Mouse (Mus musculus) regulatory T cell (primary cell): ENCODE measurements around the gene Serac1.

ENCODE experiments used
- in situ Hi-C: fragments of 300-600 bp; cut with MboI, MseI; formaldehyde crosslinking; loops from one replicate; pipeline ENCODE4 v1.15.1; 2025; ENCODE audit warnings: high pct_unique_total_duplicates

Gene Serac1

GRCm38 (mm10) chr17:6005638-6006471 is 73.7 kb downstream of the Serac1 start:
- in situ Hi-C loops = no loop called here

GRCm38 (mm10) chr17:6005246-6005637 is 74.3 kb downstream of the Serac1 start:
- in situ Hi-C loops = no loop called here

GRCm38 (mm10) chr17:6003661-6004060 is 75.9 kb downstream of the Serac1 start:
- in situ Hi-C loops = no loop called here

GRCm38 (mm10) chr17:6002563-6002962 is 77.0 kb downstream of the Serac1 start:
- in situ Hi-C loops = no loop called here

DNA sequence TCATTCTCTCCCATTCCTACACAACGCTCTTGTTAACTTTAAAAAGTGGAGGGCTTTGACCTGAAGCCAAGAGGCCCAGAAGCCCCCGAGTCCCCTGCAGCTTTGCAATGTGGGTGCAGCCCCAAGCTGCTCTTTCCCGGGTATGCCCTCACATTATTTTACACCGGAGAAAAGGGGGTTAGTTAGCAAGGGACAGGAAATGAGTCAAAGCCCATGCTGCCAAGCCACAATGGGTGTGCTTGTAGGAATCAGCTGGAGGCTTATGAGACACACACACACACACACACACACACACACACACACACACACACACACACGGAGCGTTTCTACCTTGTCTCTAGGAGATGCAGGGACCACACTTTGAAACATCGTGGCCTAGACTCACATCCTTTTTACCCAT is 77.7 kb downstream of the Serac1 start:
- in situ Hi-C loops = no loop called here

- in situ Hi-C loops = no loop called here
These were observed 78.2 kb downstream of the Serac1 start for GRCm38 (mm10) chr17:6001389-6001788.

DNA sequence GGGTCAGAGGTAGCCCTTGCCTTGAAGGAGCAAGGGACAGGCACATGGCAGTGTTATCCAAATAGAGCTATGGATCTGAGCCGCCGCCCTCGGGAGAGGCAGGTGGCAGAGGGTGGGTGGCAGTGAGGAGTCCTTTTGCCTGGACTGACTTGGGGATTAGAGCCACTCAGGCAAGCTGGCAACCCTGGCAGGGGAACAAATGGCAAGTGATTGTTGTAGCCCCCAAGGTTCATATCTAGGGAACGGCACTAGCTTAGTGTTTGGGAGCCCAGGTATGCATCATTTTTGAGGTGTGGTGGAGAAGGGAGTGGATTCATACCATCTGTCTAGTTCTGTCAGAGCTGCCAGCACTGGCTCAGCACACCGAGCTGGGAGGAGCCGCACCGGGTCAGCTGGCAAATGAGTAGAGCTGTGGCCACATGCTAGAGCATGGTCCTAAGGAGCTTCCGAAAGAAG is 78.6 kb downstream of the Serac1 start:
- in situ Hi-C loops = no loop called here

DNA sequence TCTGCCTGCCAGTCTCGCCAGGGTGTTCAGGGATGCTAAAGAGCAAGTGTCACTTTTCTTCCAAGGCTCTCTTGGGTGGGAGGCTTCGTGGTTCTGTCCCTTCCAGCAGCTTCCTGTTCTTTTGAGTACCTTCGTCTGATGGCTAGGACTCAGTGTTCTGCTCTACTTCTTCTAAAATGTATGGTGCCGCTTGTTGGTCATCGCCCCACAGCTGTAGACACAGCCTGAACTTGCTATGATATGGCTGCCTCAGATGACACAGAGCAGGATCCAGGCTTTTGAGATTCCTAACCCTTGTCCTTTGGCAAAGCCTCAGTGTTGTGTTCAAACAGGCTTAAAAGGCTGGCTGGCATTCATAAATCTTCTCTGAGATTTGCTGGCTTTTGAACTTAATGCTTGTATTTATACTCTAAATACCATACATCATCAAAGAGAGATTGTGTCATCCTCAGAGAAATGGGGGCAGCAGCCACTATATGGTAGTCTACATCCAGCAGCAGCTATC is 80.5 kb downstream of the Serac1 start:
- in situ Hi-C loops = no loop called here

GRCm38 (mm10) chr17:5998235-5998500 is 81.4 kb downstream of the Serac1 start:
- in situ Hi-C loops = no loop called here

DNA sequence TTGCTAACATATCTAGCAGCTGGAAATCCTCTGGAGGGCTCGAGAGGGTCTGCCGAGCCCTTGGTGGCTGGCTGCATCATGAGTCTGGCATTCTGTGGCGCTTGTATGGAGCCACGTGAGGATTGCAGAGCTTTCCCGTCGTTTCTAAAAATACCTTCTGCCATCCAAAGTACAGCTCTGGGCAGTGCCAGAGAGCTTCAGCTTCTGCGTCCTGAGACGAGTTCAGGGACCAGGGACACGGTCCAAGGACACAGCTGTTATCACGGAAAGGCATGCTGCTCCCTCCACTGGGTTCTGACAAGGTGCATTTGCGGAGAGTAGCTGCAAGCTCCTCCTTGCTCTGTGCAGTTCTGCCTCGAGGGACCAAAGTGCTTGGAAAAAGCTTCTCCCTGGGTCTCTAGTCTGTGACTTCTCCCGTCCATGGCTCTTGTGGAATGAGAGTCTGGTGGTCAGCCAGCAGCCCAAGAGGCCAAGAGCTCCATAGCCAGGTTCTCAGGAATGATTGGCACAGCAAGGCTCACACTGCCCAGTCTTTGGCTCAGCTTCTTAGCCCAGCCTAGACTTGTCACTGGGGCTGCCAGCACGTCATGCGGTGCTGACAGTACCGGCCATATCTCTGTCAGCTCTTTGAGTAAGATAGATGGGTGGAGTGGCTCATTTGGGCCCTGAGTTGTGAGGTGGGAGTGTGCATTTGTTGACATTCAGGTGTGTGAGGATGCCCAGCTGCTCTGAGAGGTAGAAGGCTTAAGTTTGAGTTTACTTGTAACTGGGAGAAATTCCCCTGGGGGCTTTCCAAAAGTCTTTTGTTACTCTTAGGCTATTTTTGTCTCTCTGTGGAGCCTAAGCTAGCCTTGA is 81.9 kb downstream of the Serac1 start:
- in situ Hi-C loops = no loop called here

GRCm38 (mm10) chr17:5996589-5996988 is 83.0 kb downstream of the Serac1 start:
- in situ Hi-C loops = no loop called here

- in situ Hi-C loops = no loop called here
These were observed 84.9 kb downstream of the Serac1 start for GRCm38 (mm10) chr17:5994606-5995005.

DNA sequence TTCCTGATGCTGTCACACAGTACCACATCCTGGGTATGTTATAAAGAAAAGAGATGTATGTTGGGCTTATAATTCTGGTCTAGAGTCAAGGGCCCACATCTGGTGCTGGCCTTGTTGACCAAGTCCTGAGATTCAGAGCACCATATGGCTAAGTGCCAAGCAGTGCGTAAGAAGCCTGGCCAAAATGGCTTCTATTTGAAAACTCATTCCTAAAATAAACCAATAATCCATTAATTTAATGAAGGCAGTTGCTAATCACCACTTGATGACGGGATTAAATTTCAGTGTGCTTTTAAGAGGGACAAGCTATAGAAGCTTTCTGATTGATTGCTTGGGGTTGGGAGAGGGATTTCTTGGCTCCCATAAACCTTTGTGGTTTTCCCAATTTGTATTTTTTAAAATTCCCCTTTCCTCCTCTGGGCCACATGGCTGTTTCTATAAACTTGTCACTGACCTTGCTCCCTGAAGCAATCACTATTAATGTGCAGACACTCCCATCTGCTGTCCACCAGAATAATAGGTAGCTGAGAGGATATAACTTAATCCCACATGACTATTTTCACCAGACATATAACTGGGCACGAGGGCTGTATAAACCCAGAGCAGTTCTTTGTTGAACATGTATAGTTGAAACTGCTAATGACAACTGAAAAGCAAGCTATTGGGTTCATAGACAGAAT is 85.8 kb downstream of the Serac1 start:
- in situ Hi-C loops = no loop called here

GRCm38 (mm10) chr17:5992866-5993580 is 86.5 kb downstream of the Serac1 start:
- in situ Hi-C loops = no loop called here
